Mouse (Mus musculus): ENCODE measurements around the gene Nme7. TPM values are rescaled to one million over a fixed set of nuclear protein-coding genes. Genes with fewer than 3 reads are reported as not detected.

Gene Nme7
- polyA plus RNA-seq, 1 experiment = 10.7 TPM

DNA sequence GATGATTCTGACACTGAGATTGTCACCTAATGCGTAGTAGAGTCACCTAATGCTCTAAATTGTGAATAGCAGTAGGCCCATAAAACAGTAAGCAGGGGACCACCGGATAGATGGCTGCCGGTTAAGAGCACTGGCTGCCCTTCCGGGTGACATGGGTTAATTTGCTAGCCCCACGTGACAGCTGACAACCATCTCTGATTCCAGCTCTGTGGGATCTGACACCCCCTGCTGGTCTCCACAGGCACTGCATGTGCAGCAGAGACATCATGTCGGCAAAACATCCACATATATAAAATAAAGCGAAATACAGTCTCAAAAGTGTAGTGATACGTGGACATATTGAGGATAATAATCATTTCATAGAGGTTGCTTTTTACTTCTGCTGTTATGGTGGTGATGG, 11.3 kb downstream of the Nme7 start:
- TF ChIP-seq CEBPB (IDR thresholded peaks at IDR 0.05; ENCODE audit: insufficient read depth, poor library complexity, severe bottlenecking) (no peak), POLR2AphosphoS2 (IDR thresholded peaks at IDR 0.05; ENCODE audit: insufficient read length, low read depth) (no peak), POLR2A (IDR thresholded peaks at IDR 0.05; ENCODE audit: insufficient read length, low read depth) (no peak), MAX (IDR thresholded peaks at IDR 0.05; ENCODE audit: low read depth) (no peak), USF1 (IDR thresholded peaks at IDR 0.05; ENCODE audit: low read depth) (peak; percentile 53), MYOD1 (IDR thresholded peaks at IDR 0.05; ENCODE audit: control insufficient read depth in 1 of 3, insufficient read length in 2 of 3, low read depth in 2 of 3) (no peak), SRF (IDR thresholded peaks at IDR 0.05; ENCODE audit: control insufficient read depth, insufficient read length, low read depth) (no peak), MYOG (IDR thresholded peaks at IDR 0.05; ENCODE audit: control insufficient read depth in 1 of 3, insufficient read depth in 1 of 3, insufficient read length in 2 of 3, low read depth in 2 of 3) (no peak)
- H3K27me3 ChIP-seq (ENCODE audit: control insufficient read depth, insufficient read depth, insufficient read length) = no peaks in the 10 kb centered on the region
- H3ac ChIP-seq (ENCODE audit: control insufficient read depth, insufficient read length) = no peak overlapping the region
- H3K36me3 ChIP-seq (ENCODE audit: control insufficient read depth, insufficient read depth) = peaks cover 3% of the 10 kb centered on the region
- H3K4me2 ChIP-seq (ENCODE audit: low read depth) = no peak overlapping the region
- H3K79me2 ChIP-seq (ENCODE audit: control insufficient read depth, insufficient read depth) = no peaks in the 10 kb centered on the region
- H3K4me3 ChIP-seq = no peak overlapping the region

DNA sequence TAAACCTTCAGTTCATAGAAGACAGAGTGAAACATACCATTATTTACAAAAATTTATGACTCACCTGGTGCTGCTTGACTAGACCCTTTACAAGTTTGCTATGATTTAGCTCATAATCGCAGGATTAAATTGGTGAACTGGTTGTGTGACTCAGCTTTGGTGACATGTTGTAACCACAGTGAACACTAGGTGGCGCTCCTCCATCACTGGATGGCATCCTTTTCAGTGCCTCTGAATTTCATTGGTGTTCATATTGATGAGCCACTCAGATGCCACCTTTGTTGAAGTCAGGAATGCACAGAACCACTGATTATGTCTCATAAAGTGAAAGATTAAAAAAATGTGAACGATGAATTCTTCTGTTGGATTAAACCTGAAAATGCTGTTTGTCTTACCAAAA, 12.8 kb downstream of the Nme7 start:
- Histone ChIP-seq H3K36me3 (ENCODE audit: control insufficient read depth, insufficient read depth) (peaks cover 3% of the 10 kb centered on the region), H3K4me3 (no peak overlapping the region), H3ac (ENCODE audit: control insufficient read depth, insufficient read length) (no peak overlapping the region), H3K4me2 (ENCODE audit: low read depth) (no peak overlapping the region), H3K27me3 (ENCODE audit: control insufficient read depth, insufficient read depth, insufficient read length) (no peaks in the 10 kb centered on the region), H3K79me2 (ENCODE audit: control insufficient read depth, insufficient read depth) (no peaks in the 10 kb centered on the region)
- no peak for TF ChIP-seq POLR2A (IDR thresholded peaks at IDR 0.05; ENCODE audit: insufficient read length, low read depth)
- no peak for TF ChIP-seq REST (IDR thresholded peaks at IDR 0.05; ENCODE audit: insufficient read depth, insufficient read length)
- no peak for TF ChIP-seq SRF (IDR thresholded peaks at IDR 0.05; ENCODE audit: control insufficient read depth, insufficient read length, low read depth)
- TF ChIP-seq CEBPB (IDR thresholded peaks at IDR 0.05; ENCODE audit: insufficient read depth, poor library complexity, severe bottlenecking) = no peak
- TF ChIP-seq E2F4 (IDR thresholded peaks at IDR 0.05; ENCODE audit: insufficient read depth) = no peak
- TF ChIP-seq USF1 (IDR thresholded peaks at IDR 0.05; ENCODE audit: low read depth) = no peak
- no peak for TF ChIP-seq MAX (IDR thresholded peaks at IDR 0.05; ENCODE audit: low read depth)
- TF ChIP-seq TCF12 (IDR thresholded peaks at IDR 0.05; ENCODE audit: insufficient read depth, poor library complexity, severe bottlenecking) = no peak
- TF ChIP-seq MYOG (IDR thresholded peaks at IDR 0.05; ENCODE audit: control insufficient read depth in 1 of 3, insufficient read depth in 1 of 3, insufficient read length in 2 of 3, low read depth in 2 of 3) = no peak
- no peak for TF ChIP-seq MYOD1 (IDR thresholded peaks at IDR 0.05; ENCODE audit: control insufficient read depth in 1 of 3, insufficient read length in 2 of 3, low read depth in 2 of 3)
- TF ChIP-seq POLR2AphosphoS2 (IDR thresholded peaks at IDR 0.05; ENCODE audit: insufficient read length, low read depth) = no peak
- no peak for TF ChIP-seq TCF3 (IDR thresholded peaks at IDR 0.05; ENCODE audit: insufficient read length, low read depth)

DNA sequence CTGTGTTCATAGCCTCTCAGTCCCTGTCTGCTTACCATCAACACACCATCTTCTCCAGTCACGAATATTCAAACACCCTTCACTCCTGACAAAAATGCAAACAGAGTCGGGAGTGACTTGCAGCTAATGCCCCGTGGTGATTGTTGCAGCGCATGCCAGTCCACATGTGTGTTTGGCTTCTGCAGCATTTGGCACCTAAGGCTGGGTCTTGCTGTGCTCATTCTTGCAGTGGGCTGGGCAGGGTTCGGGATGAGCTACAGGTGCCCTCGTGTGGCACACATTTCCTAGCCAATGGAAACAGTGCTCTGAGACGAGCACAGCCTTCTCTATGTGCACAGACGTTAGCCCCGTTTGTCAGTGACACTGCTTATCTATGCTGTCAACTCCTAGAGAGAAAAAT, 13.3 kb downstream of the Nme7 start:
- Histone ChIP-seq H3K4me3 (no peak overlapping the region), H3K4me2 (ENCODE audit: low read depth) (no peak overlapping the region), H3K27me3 (ENCODE audit: control insufficient read depth, insufficient read depth, insufficient read length) (no peaks in the 10 kb centered on the region), H3K79me2 (ENCODE audit: control insufficient read depth, insufficient read depth) (no peaks in the 10 kb centered on the region), H3ac (ENCODE audit: control insufficient read depth, insufficient read length) (no peak overlapping the region), H3K36me3 (ENCODE audit: control insufficient read depth, insufficient read depth) (peaks cover 3% of the 10 kb centered on the region)
- TF ChIP-seq POLR2AphosphoS2 (IDR thresholded peaks at IDR 0.05; ENCODE audit: insufficient read length, low read depth) (no peak), POLR2A (IDR thresholded peaks at IDR 0.05; ENCODE audit: insufficient read length, low read depth) (no peak), USF1 (IDR thresholded peaks at IDR 0.05; ENCODE audit: low read depth) (no peak), CEBPB (IDR thresholded peaks at IDR 0.05; ENCODE audit: insufficient read depth, poor library complexity, severe bottlenecking) (no peak), MYOD1 (IDR thresholded peaks at IDR 0.05; ENCODE audit: control insufficient read depth in 1 of 3, insufficient read length in 2 of 3, low read depth in 2 of 3) (no peak), TCF3 (IDR thresholded peaks at IDR 0.05; ENCODE audit: insufficient read length, low read depth) (no peak), E2F4 (IDR thresholded peaks at IDR 0.05; ENCODE audit: insufficient read depth) (no peak), SRF (IDR thresholded peaks at IDR 0.05; ENCODE audit: control insufficient read depth, insufficient read length, low read depth) (no peak), TCF12 (IDR thresholded peaks at IDR 0.05; ENCODE audit: insufficient read depth, poor library complexity, severe bottlenecking) (no peak), MAX (IDR thresholded peaks at IDR 0.05; ENCODE audit: low read depth) (no peak), MYOG (IDR thresholded peaks at IDR 0.05; ENCODE audit: control insufficient read depth in 1 of 3, insufficient read depth in 1 of 3, insufficient read length in 2 of 3, low read depth in 2 of 3) (no peak), REST (IDR thresholded peaks at IDR 0.05; ENCODE audit: insufficient read depth, insufficient read length) (no peak)

DNA sequence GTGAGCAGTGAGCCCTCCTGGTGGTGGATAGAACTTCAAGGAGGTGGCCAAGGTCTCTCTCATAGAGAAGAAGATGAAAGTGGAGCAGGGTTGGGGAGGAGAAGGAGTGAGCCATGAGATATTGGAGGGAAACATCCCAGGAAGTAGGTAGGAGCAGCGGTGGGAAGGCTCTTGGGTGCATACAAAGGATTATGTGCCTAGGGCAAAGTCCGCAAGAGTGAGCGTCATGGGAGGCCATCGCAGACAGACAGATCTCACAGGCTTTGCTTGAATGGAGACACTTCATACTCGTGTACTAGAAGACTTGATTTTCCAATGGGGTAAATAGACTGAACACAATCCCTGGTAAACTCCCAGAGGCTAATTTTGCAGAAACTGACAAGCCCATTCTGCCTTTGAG, 14.6 kb downstream of the Nme7 start:
- H3ac ChIP-seq (ENCODE audit: control insufficient read depth, insufficient read length) = no peak overlapping the region
- H3K36me3 ChIP-seq (ENCODE audit: control insufficient read depth, insufficient read depth) = peaks cover 3% of the 10 kb centered on the region
- H3K27me3 ChIP-seq (ENCODE audit: control insufficient read depth, insufficient read depth, insufficient read length) = no peaks in the 10 kb centered on the region
- H3K4me2 ChIP-seq (ENCODE audit: low read depth) = no peak overlapping the region
- TF ChIP-seq CEBPB (IDR thresholded peaks at IDR 0.05; ENCODE audit: insufficient read depth, poor library complexity, severe bottlenecking) = no peak
- no peak overlapping the region for H3K4me3 ChIP-seq
- H3K79me2 ChIP-seq (ENCODE audit: control insufficient read depth, insufficient read depth) = no peaks in the 10 kb centered on the region

DNA sequence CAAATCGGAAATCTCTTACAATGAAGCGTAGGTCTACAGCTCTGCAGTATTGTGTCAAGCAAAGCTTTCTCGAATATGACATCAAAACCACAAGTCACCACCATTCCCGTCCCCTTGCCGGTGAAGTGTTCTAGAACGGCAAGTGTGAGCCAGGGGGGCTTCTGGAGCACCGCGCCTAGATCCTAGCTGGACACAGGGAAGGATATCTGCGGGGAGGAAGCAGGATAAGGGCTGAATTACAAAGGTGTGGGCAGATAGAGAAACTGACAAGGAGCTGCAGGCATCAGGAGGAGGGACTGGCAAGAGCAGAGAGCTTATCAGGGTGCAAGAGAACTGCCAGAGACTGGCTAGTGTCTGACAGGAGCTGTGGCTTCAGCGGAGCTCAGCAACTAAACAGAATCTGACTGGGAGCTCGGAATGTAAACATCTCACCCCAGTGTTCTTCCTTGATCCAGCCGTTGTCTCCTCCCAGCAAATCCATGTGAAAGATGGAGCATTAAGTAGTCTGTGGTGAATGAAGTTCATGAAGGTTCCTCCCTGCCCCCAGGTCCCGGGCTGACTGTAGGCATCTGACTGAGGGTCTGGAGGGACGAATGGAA, 15.7 kb downstream of the Nme7 start:
- TF ChIP-seq USF1 (IDR thresholded peaks at IDR 0.05; ENCODE audit: low read depth) (no peak), MAX (IDR thresholded peaks at IDR 0.05; ENCODE audit: low read depth) (no peak), MYOD1 (IDR thresholded peaks at IDR 0.05; ENCODE audit: control insufficient read depth in 1 of 3, insufficient read length in 2 of 3, low read depth in 2 of 3) (no peak), SRF (IDR thresholded peaks at IDR 0.05; ENCODE audit: control insufficient read depth, insufficient read length, low read depth) (no peak), REST (IDR thresholded peaks at IDR 0.05; ENCODE audit: insufficient read depth, insufficient read length) (no peak), POLR2A (IDR thresholded peaks at IDR 0.05; ENCODE audit: insufficient read length, low read depth) (no peak), CEBPB (IDR thresholded peaks at IDR 0.05; ENCODE audit: insufficient read depth, poor library complexity, severe bottlenecking) (no peak), POLR2AphosphoS2 (IDR thresholded peaks at IDR 0.05; ENCODE audit: insufficient read length, low read depth) (no peak), TCF3 (IDR thresholded peaks at IDR 0.05; ENCODE audit: insufficient read length, low read depth) (no peak), E2F4 (IDR thresholded peaks at IDR 0.05; ENCODE audit: insufficient read depth) (no peak), TCF12 (IDR thresholded peaks at IDR 0.05; ENCODE audit: insufficient read depth, poor library complexity, severe bottlenecking) (no peak), MYOG (IDR thresholded peaks at IDR 0.05; ENCODE audit: control insufficient read depth in 1 of 3, insufficient read depth in 1 of 3, insufficient read length in 2 of 3, low read depth in 2 of 3) (no peak)
- Histone ChIP-seq H3K79me2 (ENCODE audit: control insufficient read depth, insufficient read depth) (no peaks in the 10 kb centered on the region), H3K4me2 (ENCODE audit: low read depth) (no peak overlapping the region), H3K4me3 (no peak overlapping the region), H3ac (ENCODE audit: control insufficient read depth, insufficient read length) (no peak overlapping the region), H3K36me3 (ENCODE audit: control insufficient read depth, insufficient read depth) (no peaks in the 10 kb centered on the region), H3K27me3 (ENCODE audit: control insufficient read depth, insufficient read depth, insufficient read length) (no peaks in the 10 kb centered on the region)

Measured in myocyte (in vitro differentiated cells).